Mouse (Mus musculus) embryo, embryonic 9.5 days (tissue): ENCODE measurements at regions not wholly inside any gene's neighbourhood (a gene's known extent, or its start where the extent isn't known, plus 50 kb on each side); places are given as distances from the start of the nearest gene placed in this dataset.
"Not testable (repeated sequence)": the region's sequence is repeated elsewhere in the genome, so short reads cannot be mapped to it uniquely, and the experiment has no call there.

Source experiments
- DNase-seq: peaks from one replicate; pipeline ENCODE4 v3.0.0-alpha.2; 2017; ENCODE audit errors: extremely low spot score

- DNase-seq, result no peak
These were observed 130.5 kb downstream of the Car2 start for GRCm38 (mm10) chr3:15016621-15017020.

- DNase-seq, result no peak
These were observed 136.7 kb downstream of the Car2 start for GRCm38 (mm10) chr3:15022773-15023172.

GRCm38 (mm10) chr3:15040866-15041528, 154.9 kb downstream of the Car2 start:
- DNase-seq, result no peak

- no peak for DNase-seq
These were observed 167.9 kb downstream of the Car2 start for GRCm38 (mm10) chr3:15053968-15054367.

GRCm38 (mm10) chr3:15055516-15056256, 169.6 kb downstream of the Car2 start:
- DNase-seq, result not testable (repeated sequence)

- DNase-seq, result not testable (repeated sequence)
These were observed 170.9 kb downstream of the Car2 start for GRCm38 (mm10) chr3:15056788-15057585.

- DNase-seq, result no peak
These were observed 179.6 kb downstream of the Car2 start for GRCm38 (mm10) chr3:15065681-15066080.

- no peak for DNase-seq
These were observed 182.2 kb downstream of the Car2 start for GRCm38 (mm10) chr3:15068256-15068655.

- no peak for DNase-seq
These were observed 185.2 kb downstream of the Car2 start for GRCm38 (mm10) chr3:15071030-15071883.

- no peak for DNase-seq
These were observed 187.3 kb downstream of the Car2 start for GRCm38 (mm10) chr3:15073405-15073804.

- DNase-seq, result no peak
These were observed 187.8 kb downstream of the Car2 start for GRCm38 (mm10) chr3:15073847-15074246.

GRCm38 (mm10) chr3:15074949-15075348, 188.9 kb downstream of the Car2 start:
- DNase-seq, result no peak

GRCm38 (mm10) chr3:15090124-15090523, 204.1 kb downstream of the Car2 start:
- no peak for DNase-seq

- no peak for DNase-seq
These were observed 212.2 kb downstream of the Car2 start for GRCm38 (mm10) chr3:15098206-15098817.

- no peak for DNase-seq
These were observed 212.9 kb downstream of the Car2 start for GRCm38 (mm10) chr3:15098981-15099380.

GRCm38 (mm10) chr3:15105627-15106026, 219.6 kb downstream of the Car2 start:
- peak; percentile 18 for DNase-seq

GRCm38 (mm10) chr3:15106281-15106680, 220.2 kb downstream of the Car2 start:
- no peak for DNase-seq

- DNase-seq, result no peak
These were observed 221.2 kb downstream of the Car2 start for GRCm38 (mm10) chr3:15107301-15107700.

GRCm38 (mm10) chr3:15108239-15108934, 222.3 kb downstream of the Car2 start:
- DNase-seq, result no peak

GRCm38 (mm10) chr3:15110037-15110748, 221.9 kb downstream of the Gm9733 start:
- DNase-seq, result no peak
